Mouse (Mus musculus) hindbrain, embryonic 11.5 days (tissue): Measurements from ENCODE around the gene Tbc1d9. TPM values are rescaled to one million over a fixed set of nuclear protein-coding genes. Genes with fewer than 3 reads are reported as not detected.

Source experiments
- ATAC-seq: fragments of 200-750 bp; cut with Nextera tagmentation; 2 replicates; pipeline ENCODE4 v1.8.0; 2017; ENCODE audit warnings: mild to moderate bottlenecking, moderate TSS enrichment, moderate library complexity; ENCODE audit not compliant: low FRiP score
- DNase-seq: peaks from one replicate; pipeline ENCODE4 v3.0.0-alpha.2; 2015; ENCODE audit warnings: low spot score
- H3K27ac ChIP-seq: fragments of 300-500 bp; sonication (generic); 2 replicates; pipeline ENCODE4 v1.5.1; 2014; ENCODE audit warnings: mild to moderate bottlenecking, low read depth, low read length
- H3K27me3 ChIP-seq: fragments of 300-500 bp; sonication (generic); 2 replicates; pipeline ENCODE4 v1.6.1; 2014; ENCODE audit warnings: mild to moderate bottlenecking, low read length, moderate library complexity, mixed read lengths; ENCODE audit not compliant: control insufficient read depth, insufficient read depth
- H3K36me3 ChIP-seq: fragments of 300-500 bp; sonication (generic); 2 replicates; pipeline ENCODE4 v1.6.1; 2014; ENCODE audit warnings: mild to moderate bottlenecking, low read length, moderate library complexity, mixed read lengths; ENCODE audit not compliant: control insufficient read depth, insufficient read depth
- H3K4me1 ChIP-seq: fragments of 300-500 bp; sonication (generic); replicated peaks from 2 replicates; pipeline ENCODE4 v1.6.1; 2014; ENCODE audit warnings: low read length, mixed read lengths; ENCODE audit not compliant: control insufficient read depth, insufficient read depth
- H3K4me2 ChIP-seq: fragments of 300-500 bp; sonication (generic); replicated peaks from 2 replicates; pipeline ENCODE4 v1.6.1; 2014; ENCODE audit warnings: mild to moderate bottlenecking, low read depth, low read length
- H3K4me3 ChIP-seq: fragments of 300-500 bp; sonication (generic); 2 replicates; pipeline ENCODE4 v1.5.1; 2014; ENCODE audit warnings: low read depth, low read length
- H3K9ac ChIP-seq: fragments of 300-500 bp; sonication (generic); 2 replicates; pipeline ENCODE4 v1.6.1; 2014; ENCODE audit warnings: low read depth, low read length
- H3K9me3 ChIP-seq: fragments of 300-500 bp; sonication (generic); 2 replicates; pipeline ENCODE4 v1.6.1; 2016; ENCODE audit warnings: low read length; ENCODE audit not compliant: control insufficient read depth
- WGBS: fragments of 180-500 bp; shearing (Covaris S2); extraction: QIAGEN DNeasy Blood & Tissue Kit; methylation state at CpG from one replicate; pipeline ENCODE4 v1.1.7; 2014; 5-methylcytosine and 5-hydroxymethylcytosine counted together
- polyA plus RNA-seq: library from polyadenylated mRNA; unstranded; fragments of >200 nt; fragmentation: Nextera tagmentation; extraction: Ambion mirVana; gene quantifications from 2 replicates; pipeline ENCODE4 v1.2.1, GENCODE M21; 2014

Tbc1d9 gene
- polyA plus RNA-seq, 1 experiment from 2014 or later = 12.8 TPM

DNA sequence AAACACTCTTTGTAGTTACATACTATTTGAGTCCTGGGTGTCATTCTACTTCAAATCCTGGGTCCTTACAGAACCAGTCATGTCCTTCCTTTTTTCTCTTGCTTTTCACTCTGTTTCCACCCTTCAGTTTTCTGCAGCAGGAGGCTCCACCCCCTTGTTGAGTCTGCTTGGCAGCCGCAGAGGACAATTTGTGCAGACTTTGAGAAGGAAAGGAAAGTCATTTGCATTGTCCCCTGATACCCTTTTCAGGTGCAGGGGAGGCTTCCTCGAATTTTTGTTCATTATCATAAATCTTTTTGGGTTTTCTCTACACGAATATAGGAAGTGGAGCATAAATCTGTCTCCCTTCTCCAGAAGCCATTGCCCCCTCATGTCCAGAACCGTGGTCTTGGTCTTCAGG lies 12.7 kb upstream of the Tbc1d9 start:
- Histone ChIP-seq H3K4me3 (no peak overlapping the region), H3K4me2 (no peak overlapping the region), H3K27me3 (no peaks in the 10 kb centered on the region), H3K27ac (no peak overlapping the region), H3K9me3 (no peaks in the 10 kb centered on the region), H3K9ac (no peak overlapping the region), H3K36me3 (no peaks in the 10 kb centered on the region), H3K4me1 (no peaks in the 10 kb centered on the region)
- ATAC-seq (no peak), DNase-seq (no peak)
- WGBS = 72% methylated on average over 4 of the region's 4 CpGs

DNA sequence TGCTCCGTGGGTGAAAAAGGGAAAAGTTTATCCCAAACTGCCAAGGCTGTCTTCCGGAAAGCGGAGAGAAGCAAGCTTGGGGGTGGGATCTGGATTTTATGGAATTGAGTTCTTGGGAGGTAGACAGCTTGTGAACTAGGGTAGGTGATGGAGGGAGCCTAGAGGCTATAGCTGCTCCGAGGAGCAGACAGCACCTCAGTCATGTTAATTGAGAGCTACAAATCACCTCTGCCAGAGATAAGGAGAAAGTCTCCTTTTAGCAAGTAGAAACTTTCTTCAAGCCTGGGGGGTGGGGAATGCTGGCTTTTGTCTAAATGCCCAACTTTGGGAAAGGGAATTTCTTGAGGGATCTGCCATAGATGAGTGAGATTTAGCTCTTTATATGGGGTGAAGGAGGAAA lies 10.0 kb upstream of the Tbc1d9 start:
- 49% methylated on average over 4 of the region's 4 CpGs for WGBS

DNA sequence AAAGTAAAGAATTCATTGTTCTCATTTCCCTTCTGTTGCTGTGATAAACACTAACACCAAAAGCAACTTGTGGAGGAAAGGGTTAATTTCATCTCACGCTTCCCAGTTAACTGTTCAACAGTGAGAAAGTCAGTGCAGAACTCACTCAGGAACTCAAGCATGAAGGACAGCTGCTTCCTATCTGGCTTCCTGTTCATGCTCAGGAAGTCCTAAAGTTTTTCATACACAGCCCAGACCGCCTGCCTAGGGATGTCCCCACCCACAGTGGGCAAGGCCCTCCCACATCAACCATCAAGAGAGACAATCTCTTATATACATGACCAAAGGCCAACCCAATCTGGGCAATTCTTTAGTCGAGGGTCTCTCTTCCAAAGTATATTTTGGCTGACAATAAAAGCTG lies 6.2 kb upstream of the Tbc1d9 start:
- H3K4me3 ChIP-seq = no peak overlapping the region
- H3K4me1 ChIP-seq = no peaks in the 10 kb centered on the region
- no peak for DNase-seq
- no peaks in the 10 kb centered on the region; the same call in 1 of the 2 replicates for H3K27me3 ChIP-seq
- no peaks in the 10 kb centered on the region for H3K9me3 ChIP-seq
- WGBS = 77% methylated on average over 3 of the region's 3 CpGs
- H3K4me2 ChIP-seq = no peak overlapping the region
- no peak overlapping the region for H3K9ac ChIP-seq
- no peaks in the 10 kb centered on the region for H3K36me3 ChIP-seq
- no peak overlapping the region for H3K27ac ChIP-seq
- ATAC-seq = no peak

More for the DNA sequence above, 10.0 kb upstream of the Tbc1d9 start:
- no peak for DNase-seq
- H3K27me3 ChIP-seq = no peaks in the 10 kb centered on the region
- H3K4me3 ChIP-seq = no peak overlapping the region
- no peak overlapping the region for H3K27ac ChIP-seq
- H3K4me1 ChIP-seq = no peaks in the 10 kb centered on the region
- H3K9me3 ChIP-seq = no peaks in the 10 kb centered on the region
- H3K9ac ChIP-seq = no peak overlapping the region
- no peak for ATAC-seq
- no peaks in the 10 kb centered on the region for H3K36me3 ChIP-seq
- no peak overlapping the region for H3K4me2 ChIP-seq

GRCm38 (mm10) chr8:83159615-83160014 lies 5.5 kb upstream of the Tbc1d9 start:
- no peak overlapping the region for H3K4me3 ChIP-seq
- no peak overlapping the region for H3K4me2 ChIP-seq
- ATAC-seq (no peak), DNase-seq (no peak)
- H3K27ac ChIP-seq = no peak overlapping the region
- no peak overlapping the region for H3K9ac ChIP-seq
- H3K27me3 ChIP-seq = no peaks in the 10 kb centered on the region; the same call in 1 of the 2 replicates
- no peaks in the 10 kb centered on the region for H3K4me1 ChIP-seq
- WGBS = 45% methylated on average over 1 of the region's 1 CpGs
- H3K9me3 ChIP-seq = no peaks in the 10 kb centered on the region
- H3K36me3 ChIP-seq = no peaks in the 10 kb centered on the region

- no peak overlapping the region for H3K9ac ChIP-seq
- DNase-seq = no peak
- no peaks in the 10 kb centered on the region for H3K9me3 ChIP-seq
- H3K27me3 ChIP-seq = no peaks in the 10 kb centered on the region; the same call in 1 of the 2 replicates
- H3K27ac ChIP-seq = no peak overlapping the region
- ATAC-seq = no peak
- H3K4me3 ChIP-seq = no peak overlapping the region
- no peaks in the 10 kb centered on the region for H3K36me3 ChIP-seq
- no peak overlapping the region for H3K4me2 ChIP-seq
- WGBS = 62% methylated on average over 2 of the region's 2 CpGs
- 0 out of 2 replicates have a peak, but pooled peaks cover 2% of the 10 kb centered on the region for H3K4me1 ChIP-seq
Measured at GRCm38 (mm10) chr8:83160613-83161012, 4.5 kb upstream of the Tbc1d9 start.

DNA sequence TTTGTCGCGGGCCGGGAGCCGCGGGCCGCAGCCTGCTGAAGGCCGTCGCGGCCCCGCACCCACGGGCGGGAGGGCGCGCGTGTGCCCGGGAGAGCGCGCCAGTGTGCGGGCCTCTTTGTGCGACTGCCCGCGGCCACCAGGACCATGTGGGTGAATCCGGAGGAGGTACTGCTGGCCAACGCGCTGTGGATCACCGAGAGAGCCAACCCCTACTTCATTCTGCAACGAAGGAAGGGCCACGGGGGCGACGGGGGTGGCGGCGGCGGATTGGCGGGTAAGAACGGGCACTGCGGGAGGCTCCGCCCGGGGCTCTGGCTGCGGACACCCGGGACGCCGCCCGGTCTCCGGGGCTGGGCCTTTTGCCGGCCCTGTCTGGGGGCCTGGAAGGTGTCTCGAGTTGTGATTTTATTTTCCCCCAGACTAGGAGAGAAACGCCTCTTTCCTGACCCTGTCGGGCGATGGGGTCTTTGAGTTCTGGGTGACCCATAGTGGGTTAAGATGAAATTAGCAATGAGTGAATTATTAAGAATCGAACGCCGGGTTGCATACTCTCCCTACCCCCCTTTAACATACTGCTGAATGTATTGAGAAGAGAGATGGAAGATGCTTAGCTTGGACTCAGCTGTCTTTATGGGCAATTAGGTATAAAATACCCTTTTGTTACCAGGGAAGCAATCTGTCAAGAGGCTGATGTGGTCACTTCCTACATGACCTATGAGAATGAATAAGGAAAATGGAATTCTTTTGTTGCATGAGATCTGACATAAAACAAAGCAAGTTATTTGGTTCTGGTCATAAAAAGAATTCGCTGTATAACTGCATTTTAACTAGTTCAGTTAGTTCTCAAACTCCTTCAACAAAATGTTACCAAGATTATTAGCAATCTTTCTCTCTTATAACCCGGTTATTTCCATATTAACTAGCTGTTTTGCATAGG lies 1.0 kb downstream of the Tbc1d9 start, which contains the start of gene Gm10645:
TSS of gene Gm10645 (minus strand) at position 240 of the 937 bp plus-strand sequence.
- H3K9me3 ChIP-seq = no peaks in the 10 kb centered on the region
- H3K27me3 ChIP-seq = no peaks in the 10 kb centered on the region; the same call in 1 of the 2 replicates
- H3K36me3 ChIP-seq = no peaks in the 10 kb centered on the region
- peak within 1 kb of the TSS; percentile 97 for H3K9ac ChIP-seq
- DNase-seq (peak; percentile 70), ATAC-seq (peak; percentile 77)
- peak within 1 kb of the TSS; percentile 93 for H3K27ac ChIP-seq
- H3K4me3 ChIP-seq = peak within 1 kb of the TSS; percentile 86
- H3K4me2 ChIP-seq = peak within 1 kb of the TSS; percentile 74
- 2% methylated on average over 54 of the region's 54 CpGs for WGBS
- H3K4me1 ChIP-seq = 0 out of 2 replicates have a peak, but pooled peaks cover 2% of the 10 kb centered on the region

DNA sequence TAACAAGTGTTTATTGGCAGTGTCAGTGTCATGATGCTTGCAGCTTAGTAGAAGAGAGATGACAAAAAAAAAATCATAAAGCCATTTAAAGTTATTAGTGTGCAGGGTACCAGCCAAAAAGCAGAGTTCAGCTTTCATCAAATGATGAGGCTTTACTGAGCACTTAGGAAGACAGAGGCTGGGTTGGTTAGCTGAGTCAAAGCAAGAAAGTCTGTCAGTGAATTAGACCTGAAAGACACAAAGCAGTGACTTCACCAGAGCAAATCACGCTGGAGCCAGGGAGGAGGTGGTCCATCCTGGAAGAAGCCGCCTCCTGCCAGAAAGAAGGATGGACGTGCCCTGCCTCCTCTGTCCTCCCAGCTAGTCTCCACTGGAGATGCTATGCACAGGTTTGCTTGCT lies 2.8 kb downstream of the Tbc1d9 start:
- Histone ChIP-seq H3K36me3 (no peaks in the 10 kb centered on the region), H3K9ac (no peak overlapping the region), H3K9me3 (no peaks in the 10 kb centered on the region), H3K27me3 (no peaks in the 10 kb centered on the region), H3K27ac (no peak overlapping the region), H3K4me2 (peak overlapping the region; percentile 74), H3K4me3 (peak overlapping the region; percentile 86; the same call in 1 of the 2 replicates), H3K4me1 (0 out of 2 replicates have a peak, but pooled peaks cover 2% of the 10 kb centered on the region)
- DNase-seq = no peak
- WGBS = 34% methylated on average over 3 of the region's 3 CpGs
- no peak for ATAC-seq

DNA sequence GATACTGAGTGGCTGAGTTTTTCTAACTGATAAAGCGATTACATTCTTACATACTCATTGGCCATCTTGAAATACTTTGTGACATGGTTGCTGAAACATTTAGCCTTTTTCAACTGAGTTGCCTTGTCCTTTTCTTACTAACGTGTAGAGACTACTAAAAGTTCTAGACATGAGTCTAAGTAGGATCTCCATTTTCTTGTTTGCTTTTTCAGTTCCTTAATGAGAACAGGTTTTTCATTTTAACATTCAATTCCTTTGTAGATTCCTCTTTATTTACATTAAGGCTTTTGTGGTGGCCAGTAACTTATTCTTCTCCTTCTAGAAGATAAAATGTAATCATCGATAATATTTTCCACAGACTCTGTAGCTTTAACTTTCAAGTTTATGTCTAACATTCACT lies 4.0 kb downstream of the Tbc1d9 start:
- no peaks in the 10 kb centered on the region for H3K9me3 ChIP-seq
- H3K4me3 ChIP-seq = no peak overlapping the region
- DNase-seq = no peak
- no peak overlapping the region for H3K9ac ChIP-seq
- H3K27ac ChIP-seq = no peak overlapping the region
- no peak overlapping the region for H3K4me2 ChIP-seq
- no peak for ATAC-seq
- no peaks in the 10 kb centered on the region for H3K27me3 ChIP-seq
- 0 out of 2 replicates have a peak, but pooled peaks cover 2% of the 10 kb centered on the region for H3K4me1 ChIP-seq
- no peaks in the 10 kb centered on the region for H3K36me3 ChIP-seq
- 90% methylated on average over 3 of the region's 3 CpGs for WGBS
